Comparison of ENCODE assay signal across 9 mouse cellular contexts in the genomic region with DNA sequence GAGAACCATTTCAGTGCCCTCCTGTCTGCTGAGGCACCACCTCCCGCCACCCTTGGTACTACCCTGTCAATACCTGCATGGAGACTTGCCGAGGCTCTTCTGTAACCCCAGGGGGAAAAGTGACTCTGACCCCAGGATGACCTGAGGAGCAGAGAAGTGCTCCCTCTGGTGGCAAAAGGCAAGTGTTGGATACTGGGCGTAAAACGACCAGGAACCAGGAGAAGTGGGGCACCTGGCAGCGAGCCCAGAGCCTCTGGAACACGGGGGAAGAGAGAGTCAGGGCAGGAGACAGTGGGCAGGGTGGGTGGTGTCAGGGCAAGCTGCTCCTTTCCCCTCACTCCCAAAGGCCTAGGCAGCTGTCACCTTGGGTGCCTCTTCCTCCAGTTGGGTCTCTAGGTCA. TPM values are rescaled to one million over a fixed set of nuclear protein-coding genes. Genes with fewer than 3 reads are reported as not detected.
DNase-seq lines count a peak whose midpoint lies in the region; ATAC-seq lines count a peak whose summit lies in the region.
"Had no signal": no experiment of that assay in that cellular context is flagged by ENCODE, and none has a peak within 500 bp of the region (broad histone marks: within the 10 kb centered on the region; RNA-seq: fewer than 3 reads in every experiment).

No protein-coding gene starts in this region.

- DNase-seq in cerebellum, adult 18-20 months, result peak; percentile 73 to 75
- DNase-seq in heart, embryonic 10.5 days (ENCODE audit: low spot score), result no peak
- peak; percentile 78 for DNase-seq in lung, postnatal 14 days

- no peaks in the 10 kb centered on the region for H3K27me3 ChIP-seq in erythroblast, embryonic 14.5 days (ENCODE audit: control insufficient read depth)
- no peaks in the 10 kb centered on the region for H3K27me3 ChIP-seq in neural tube, embryonic 12.5 days (replicated peaks)
- no peaks in the 10 kb centered on the region for H3K27me3 ChIP-seq in neural tube, embryonic 15.5 days (replicated peaks)
- H3K27me3 ChIP-seq in heart, embryonic 10.5 days (ENCODE audit: insufficient read depth, poor library complexity, severe bottlenecking), result no peaks in the 10 kb centered on the region

- no peak overlapping the region for H3K27ac ChIP-seq in neural tube, embryonic 12.5 days
- H3K27ac ChIP-seq in neural tube, embryonic 15.5 days (replicated peaks), result no peak overlapping the region
- 0 out of 2 replicates have a peak overlapping the region, but pooled peaks have one; percentile 12 for H3K27ac ChIP-seq in heart, embryonic 10.5 days

- H3K9ac ChIP-seq in neural tube, embryonic 12.5 days, result 0 out of 2 replicates have a peak overlapping the region, but pooled peaks have one; percentile 26
- no peak overlapping the region for H3K9ac ChIP-seq in neural tube, embryonic 15.5 days (replicated peaks)

- peak overlapping the region; percentile 23 for H3K4me3 ChIP-seq in erythroblast, embryonic 14.5 days (replicated peaks)
- H3K4me3 ChIP-seq in neural tube, embryonic 12.5 days, result no peak overlapping the region
- no peak overlapping the region for H3K4me3 ChIP-seq in neural tube, embryonic 15.5 days (replicated peaks)
- H3K4me3 ChIP-seq in heart, embryonic 10.5 days, result no peak overlapping the region
- H3K4me3 ChIP-seq: myocyte had no signal

- H3K4me1 ChIP-seq in erythroblast, embryonic 14.5 days (ENCODE audit: control insufficient read depth), result peaks cover 87% of the 10 kb centered on the region
- H3K4me1 ChIP-seq in neural tube, embryonic 12.5 days, result peaks cover 44% of the 10 kb centered on the region
- H3K4me1 ChIP-seq in neural tube, embryonic 15.5 days, result peaks cover 54% of the 10 kb centered on the region
- H3K4me1 ChIP-seq in heart, embryonic 10.5 days, result peaks cover 55% of the 10 kb centered on the region

- 31% methylated on average over 6 of the region's 6 CpGs for WGBS in neural tube, embryonic 12.5 days
- 22% methylated on average over 6 of the region's 6 CpGs for WGBS in neural tube, embryonic 15.5 days
- WGBS in heart, embryonic 10.5 days, result 30% methylated on average over 6 of the region's 6 CpGs

- H3K9me3 ChIP-seq in erythroblast, embryonic 14.5 days (ENCODE audit: control insufficient read depth, low read length), result no peaks in the 10 kb centered on the region
- no peaks in the 10 kb centered on the region for H3K9me3 ChIP-seq in neural tube, embryonic 12.5 days
- H3K9me3 ChIP-seq in neural tube, embryonic 15.5 days (replicated peaks), result no peaks in the 10 kb centered on the region
- H3K9me3 ChIP-seq in heart, embryonic 10.5 days, result no peaks in the 10 kb centered on the region

- no peak for ATAC-seq in erythroblast, adult 5-6 weeks (replicated peaks; ENCODE audit: low FRiP score, poor library complexity, severe bottlenecking)
- ATAC-seq in neural tube, embryonic 12.5 days (ENCODE audit: low FRiP score, low read depth), result no peak
- no peak for ATAC-seq in neural tube, embryonic 15.5 days (ENCODE audit: low FRiP score)
- no peak for ATAC-seq in activated CD4-positive, CD25-positive, alpha-beta regulatory T cell, adult 4 months

- H3K4me2 ChIP-seq in neural tube, embryonic 12.5 days (replicated peaks), result no peak overlapping the region
- H3K4me2 ChIP-seq in neural tube, embryonic 15.5 days, result no peak overlapping the region

- H3K36me3 ChIP-seq in erythroblast, embryonic 14.5 days (ENCODE audit: control insufficient read depth), result peaks cover 68% of the 10 kb centered on the region
- peaks cover 29% of the 10 kb centered on the region for H3K36me3 ChIP-seq in neural tube, embryonic 12.5 days
- no peaks in the 10 kb centered on the region for H3K36me3 ChIP-seq in neural tube, embryonic 15.5 days
- peaks cover 47% of the 10 kb centered on the region for H3K36me3 ChIP-seq in heart, embryonic 10.5 days

RNA-seq across cellular contexts. Expression of gene Slc25a22, which starts 2.9 kb away (rescaled TPM):
- polyA plus RNA-seq in erythroblast, embryonic 14.5 days (2012), result 0.70 and 0.97 TPM in 2 replicates
- 8.2 and 11.7 TPM in 2 replicates for total RNA-seq in erythroblast, adult 5-6 weeks (2015; ENCODE audit: low replicate concordance)
- total RNA-seq in erythroblast, adult 5-6 weeks (2017; ENCODE audit: low replicate concordance), result 3.2 and 10.0 TPM in 2 replicates
- 57.6 and 57.7 TPM in 2 replicates for polyA plus RNA-seq in neural tube, embryonic 12.5 days (2016; fragmentation: Nextera tagmentation; extraction: Ambion mirVana)
- polyA plus RNA-seq in neural tube, embryonic 15.5 days (2015; fragmentation: Nextera tagmentation; extraction: Ambion mirVana), result 76.7 and 88.8 TPM in 2 replicates
- polyA plus RNA-seq in heart, embryonic 10.5 days (2016; fragmentation: Nextera tagmentation; extraction: Ambion mirVana), result 22.6 and 30.8 TPM in 2 replicates
- polyA plus RNA-seq in activated CD4-positive, CD25-positive, alpha-beta regulatory T cell, adult 4 months (2017; shearing (Covaris generic)), result 10 to 100 TPM; 26.8 to 51.1 TPM

RNA-seq across cellular contexts. Expression of gene Pidd1, which starts 3.2 kb away (rescaled TPM):
- 5.6 and 9.3 TPM in 2 replicates for polyA plus RNA-seq in erythroblast, embryonic 14.5 days (2012)
- 12.7 and 17.9 TPM in 2 replicates for total RNA-seq in erythroblast, adult 5-6 weeks (2015; ENCODE audit: low replicate concordance)
- 7.3 and 9.8 TPM in 2 replicates for total RNA-seq in erythroblast, adult 5-6 weeks (2017; ENCODE audit: low replicate concordance)
- polyA plus RNA-seq in neural tube, embryonic 12.5 days (2016; fragmentation: Nextera tagmentation; extraction: Ambion mirVana), result 8.4 and 9.8 TPM in 2 replicates
- 2.7 and 5.0 TPM in 2 replicates for polyA plus RNA-seq in neural tube, embryonic 15.5 days (2015; fragmentation: Nextera tagmentation; extraction: Ambion mirVana)
- polyA plus RNA-seq in heart, embryonic 10.5 days (2016; fragmentation: Nextera tagmentation; extraction: Ambion mirVana), result 18.0 and 18.2 TPM in 2 replicates
- 10 to 100 TPM in 1 of 2 experiments, 1 to 10 TPM in 1; 5.3 to 12.7 TPM for polyA plus RNA-seq in activated CD4-positive, CD25-positive, alpha-beta regulatory T cell, adult 4 months (2017; shearing (Covaris generic))

RNA-seq across cellular contexts. Expression of gene Rplp2, which starts 6.6 kb away (rescaled TPM):
- polyA plus RNA-seq in erythroblast, embryonic 14.5 days (2012), result 584 and 1,051 TPM in 2 replicates
- total RNA-seq in erythroblast, adult 5-6 weeks (2015; ENCODE audit: low replicate concordance), result 661 and 730 TPM in 2 replicates
- 791 and 1,714 TPM in 2 replicates for total RNA-seq in erythroblast, adult 5-6 weeks (2017; ENCODE audit: low replicate concordance)
- 803 and 881 TPM in 2 replicates for polyA plus RNA-seq in neural tube, embryonic 12.5 days (2016; fragmentation: Nextera tagmentation; extraction: Ambion mirVana)
- polyA plus RNA-seq in neural tube, embryonic 15.5 days (2015; fragmentation: Nextera tagmentation; extraction: Ambion mirVana), result 743 and 829 TPM in 2 replicates
- 882 and 900 TPM in 2 replicates for polyA plus RNA-seq in heart, embryonic 10.5 days (2016; fragmentation: Nextera tagmentation; extraction: Ambion mirVana)
- polyA plus RNA-seq in activated CD4-positive, CD25-positive, alpha-beta regulatory T cell, adult 4 months (2017; shearing (Covaris generic)), result 1,000 to 10,000 TPM; 3,324 to 3,604 TPM

RNA-seq across cellular contexts. Expression of gene Cend1, which starts 11.3 kb away (rescaled TPM):
- not detected in 2 replicates for polyA plus RNA-seq in erythroblast, embryonic 14.5 days (2012)
- not detected in 2 replicates for total RNA-seq in erythroblast, adult 5-6 weeks (2015; ENCODE audit: low replicate concordance)
- total RNA-seq in erythroblast, adult 5-6 weeks (2017; ENCODE audit: low replicate concordance), result not detected in 2 replicates
- 44.4 and 55.1 TPM in 2 replicates for polyA plus RNA-seq in neural tube, embryonic 12.5 days (2016; fragmentation: Nextera tagmentation; extraction: Ambion mirVana)
- polyA plus RNA-seq in neural tube, embryonic 15.5 days (2015; fragmentation: Nextera tagmentation; extraction: Ambion mirVana), result 185 and 208 TPM in 2 replicates
- polyA plus RNA-seq in heart, embryonic 10.5 days (2016; fragmentation: Nextera tagmentation; extraction: Ambion mirVana), result 13.7 and 23.5 TPM in 2 replicates
- polyA plus RNA-seq in activated CD4-positive, CD25-positive, alpha-beta regulatory T cell, adult 4 months (2017; shearing (Covaris generic)), result not detected

RNA-seq across cellular contexts. Expression of gene Pnpla2, which starts 14.4 kb away (rescaled TPM):
- 3.0 and 3.4 TPM in 2 replicates for polyA plus RNA-seq in erythroblast, embryonic 14.5 days (2012)
- total RNA-seq in erythroblast, adult 5-6 weeks (2015; ENCODE audit: low replicate concordance), result 10.0 and 11.3 TPM in 2 replicates
- total RNA-seq in erythroblast, adult 5-6 weeks (2017; ENCODE audit: low replicate concordance), result 5.9 and 6.0 TPM in 2 replicates
- polyA plus RNA-seq in neural tube, embryonic 12.5 days (2016; fragmentation: Nextera tagmentation; extraction: Ambion mirVana), result 15.8 and 16.5 TPM in 2 replicates
- polyA plus RNA-seq in neural tube, embryonic 15.5 days (2015; fragmentation: Nextera tagmentation; extraction: Ambion mirVana), result 17.2 and 25.7 TPM in 2 replicates
- 28.3 and 38.9 TPM in 2 replicates for polyA plus RNA-seq in heart, embryonic 10.5 days (2016; fragmentation: Nextera tagmentation; extraction: Ambion mirVana)
- 10 to 100 TPM; 58.2 to 70.2 TPM for polyA plus RNA-seq in activated CD4-positive, CD25-positive, alpha-beta regulatory T cell, adult 4 months (2017; shearing (Covaris generic))

Comparison
In these comparisons a context has a peak if more than half of its experiments do, and no peak if none do; other contexts are left out.
1. RNA of gene Slc25a22, which starts 2.9 kb away (polyA plus RNA-seq): 76.7 to 88.8 TPM in neural tube, embryonic 15.5 days, 57.6 to 57.7 TPM in neural tube, embryonic 12.5 days, 26.8 to 51.1 TPM in activated CD4-positive, CD25-positive, alpha-beta regulatory T cell, adult 4 months and 22.6 to 30.8 TPM in heart, embryonic 10.5 days; 0.70 to 0.97 TPM in erythroblast, embryonic 14.5 days; every median in the first group is over 10 times any median in the second.